Mouse (Mus musculus): ENCODE results near the gene Slc7a5. TPM values are rescaled to one million over a fixed set of nuclear protein-coding genes. Genes with fewer than 3 reads are reported as not detected.

The Slc7a5 gene
- total and polyA plus RNA-seq, 3 experiments, result 110 to 291 (median 207) TPM

DNA sequence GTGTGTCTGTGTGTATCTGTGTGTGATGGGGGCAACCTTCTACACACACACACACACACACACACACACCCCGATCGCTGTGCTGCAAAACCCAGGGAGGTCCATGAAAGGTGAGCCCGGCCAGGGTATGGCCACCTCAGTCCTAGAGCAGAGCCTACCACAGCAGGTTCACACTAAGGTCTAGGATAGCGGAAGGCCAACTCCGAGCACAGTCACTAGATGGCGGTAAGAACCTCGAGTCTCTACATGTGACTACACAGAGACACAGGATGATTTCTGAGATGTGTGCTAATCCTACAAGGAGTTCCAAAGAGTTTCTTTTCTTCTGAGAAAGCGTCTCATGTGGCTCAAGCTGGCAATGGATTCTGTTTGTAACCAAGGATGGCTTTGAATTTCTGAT lies 19.8 kb upstream of the Slc7a5 start:
- peak; percentile 86 for DNase-seq (ENCODE audit: extremely low read depth)
- dilution Hi-C loops (cut with MboI; ENCODE audit: extremely low pct_ligation_motif_present, extremely low pct_unique_long_range_greater_than_20kb, low sequenced_read_pairs), result no loop called here

DNA sequence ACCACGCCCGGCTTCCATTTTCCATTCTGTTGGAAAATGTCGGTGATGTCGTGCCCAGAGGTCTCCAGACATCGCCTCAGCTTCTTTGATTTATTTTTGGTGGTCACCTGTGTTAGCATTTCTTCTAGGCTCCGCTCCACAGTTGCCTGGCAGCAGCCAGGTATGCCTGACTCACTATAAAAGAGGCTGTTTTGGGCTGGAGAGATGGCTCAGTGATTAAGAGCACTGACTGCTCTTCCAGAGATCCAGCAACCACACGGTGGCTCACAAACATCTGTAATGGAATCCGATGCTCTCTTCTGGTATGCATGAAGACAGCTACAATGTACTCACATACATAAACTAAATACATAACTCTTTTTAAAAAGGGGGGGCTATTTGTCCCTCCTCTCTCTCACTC lies 18.8 kb upstream of the Slc7a5 start:
- H3K27ac ChIP-seq (ENCODE audit: insufficient read depth, low read depth), result peak overlapping the region; percentile 82
- peaks cover 3% of the 10 kb centered on the region for H3K9me3 ChIP-seq (replicated peaks; ENCODE audit: low read length)
- no peaks in the 10 kb centered on the region for H3K27me3 ChIP-seq (replicated peaks)
- no peaks in the 10 kb centered on the region for H3K79me2 ChIP-seq (replicated peaks; ENCODE audit: control insufficient read depth, extremely low read depth, insufficient read depth, poor library complexity, severe bottlenecking)
- no peak for DNase-seq (ENCODE audit: extremely low read depth)
- no peak overlapping the region for H3K4me3 ChIP-seq (replicated peaks in 1 of 3; ENCODE audit: low read depth in 2 of 3, low read length in 2 of 3, poor library complexity in 1 of 3)
- H3K36me3 ChIP-seq (replicated peaks in 1 of 2; ENCODE audit: control insufficient read depth in 1 of 2, insufficient read depth in 1 of 2, low read length in 1 of 2), result no peaks in the 10 kb centered on the region
- dilution Hi-C loops (cut with MboI; ENCODE audit: extremely low pct_ligation_motif_present, extremely low pct_unique_long_range_greater_than_20kb, low sequenced_read_pairs), result no loop called here
- in situ Hi-C loops (cut with MboI; ENCODE audit: low pct_ligation_motif_present, low pct_unique_long_range_greater_than_20kb, low sequenced_read_pairs), result loop anchor here (10.0 kb wide), 1 partner anchor 51 kb away; no protein-coding TSS in a partner anchor
- peaks cover 8 to 32% of the 10 kb centered on the region in 2 experiments for H3K4me1 ChIP-seq (ENCODE audit: control insufficient read depth in 1 of 2, insufficient read depth in 2 of 2)
- H3K9ac ChIP-seq (ENCODE audit: insufficient read depth, low read depth), result peak overlapping the region; percentile 68
- H3K4me2 ChIP-seq (ENCODE audit: insufficient read depth, low read depth, poor library complexity, severe bottlenecking), result peak overlapping the region; percentile 80; the same call in 1 of the 2 replicates
- no peak for TF ChIP-seq EP300 (IDR thresholded peaks at IDR 0.05; ENCODE audit: low read length)
- no peak for TF ChIP-seq ZKSCAN1 (IDR thresholded peaks at IDR 0.05; ENCODE audit: borderline replicate concordance, low read depth, low read length)
- TF ChIP-seq ZC3H11A (IDR thresholded peaks at IDR 0.05; ENCODE audit: low read depth, low read length), result no peak
- no peak for TF ChIP-seq UBTF (IDR thresholded peaks at IDR 0.05; ENCODE audit: low read depth, low read length)
- no peak for TF ChIP-seq ZMIZ1 (IDR thresholded peaks at IDR 0.05; ENCODE audit: low read depth, low read length)
- TF ChIP-seq E2F4 (IDR thresholded peaks at IDR 0.05; ENCODE audit: insufficient replicate concordance, low read depth, low read length), result no peak
- TF ChIP-seq KAT2A (IDR thresholded peaks at IDR 0.05; ENCODE audit: insufficient replicate concordance, low read length), result no peak

More for the DNA sequence above, 19.8 kb upstream of the Slc7a5 start:
- H3K79me2 ChIP-seq (replicated peaks; ENCODE audit: control insufficient read depth, extremely low read depth, insufficient read depth, poor library complexity, severe bottlenecking), result no peaks in the 10 kb centered on the region
- H3K27me3 ChIP-seq (replicated peaks), result no peaks in the 10 kb centered on the region
- TF ChIP-seq MAX (IDR thresholded peaks at IDR 0.05; ENCODE audit: low read length) (peak; percentile 78), MXI1 (IDR thresholded peaks at IDR 0.05; ENCODE audit: low read depth, low read length) (0 out of 2 replicates have a peak, but pooled peaks have one; percentile 59), ELF1 (IDR thresholded peaks at IDR 0.05; ENCODE audit: low read depth, low read length) (peak; percentile 62), USF1 (IDR thresholded peaks at IDR 0.05; ENCODE audit: low read depth, low read length) (peak; percentile 23; the same call in 1 of the 2 replicates), SIN3A (IDR thresholded peaks at IDR 0.05; ENCODE audit: low read length) (no peak), SMC3 (IDR thresholded peaks at IDR 0.05; ENCODE audit: low read depth, low read length) (peak; percentile 73), GABPA (IDR thresholded peaks at IDR 0.05; ENCODE audit: insufficient replicate concordance, low read depth, low read length) (no peak), POLR2A (IDR thresholded peaks at IDR 0.05; ENCODE audit: low read depth, low read length) (peak; percentile 27; the same call in 1 of the 2 replicates), HCFC1 (IDR thresholded peaks at IDR 0.05; ENCODE audit: low read depth, low read length) (no peak), RAD21 (IDR thresholded peaks at IDR 0.05; ENCODE audit: low read depth, low read length) (peak; percentile 55), ZMIZ1 (IDR thresholded peaks at IDR 0.05; ENCODE audit: low read depth, low read length) (no peak), MYC (IDR thresholded peaks at IDR 0.05; ENCODE audit: low read depth, low read length) (peak; percentile 97), CTCF (conservative IDR thresholded peaks at IDR 0.05 in 1 of 2, IDR thresholded peaks at IDR 0.05 in 1 of 2; ENCODE audit: low read depth in 2 of 2, low read length in 2 of 2) (peak; percentile 36 to 84; a peak in 3 of 4 replicates)
- in situ Hi-C loops (cut with MboI; ENCODE audit: low pct_ligation_motif_present, low pct_unique_long_range_greater_than_20kb, low sequenced_read_pairs), result loop anchor here (10.0 kb wide), 1 partner anchor 53 kb away; no protein-coding TSS in a partner anchor
- peaks cover 3% of the 10 kb centered on the region for H3K9me3 ChIP-seq (replicated peaks; ENCODE audit: low read length)
- peak overlapping the region; percentile 82 for H3K27ac ChIP-seq (ENCODE audit: insufficient read depth, low read depth)
- no peaks in the 10 kb centered on the region for H3K36me3 ChIP-seq (replicated peaks in 1 of 2; ENCODE audit: control insufficient read depth in 1 of 2, insufficient read depth in 1 of 2, low read length in 1 of 2)
- peak overlapping the region in 1 of 3 experiments; percentile 31 for H3K4me3 ChIP-seq (replicated peaks in 1 of 3; ENCODE audit: low read depth in 2 of 3, low read length in 2 of 3, poor library complexity in 1 of 3)
- H3K4me1 ChIP-seq (ENCODE audit: control insufficient read depth in 1 of 2, insufficient read depth in 2 of 2), result peaks cover 8 to 35% of the 10 kb centered on the region in 2 experiments
- H3K4me2 ChIP-seq (ENCODE audit: insufficient read depth, low read depth, poor library complexity, severe bottlenecking), result peak overlapping the region; percentile 80
- H3K9ac ChIP-seq (ENCODE audit: insufficient read depth, low read depth), result peak overlapping the region; percentile 68

Measured in CH12.LX (cell line).